Mouse (Mus musculus) ovary, postnatal 10 days (tissue): ENCODE results near the gene Cdk13.

Experiments
- DNase-seq: peaks from one replicate; pipeline ENCODE4 v3.0.0; 2022; ENCODE audit warnings: low spot score

The Cdk13 gene

DNA sequence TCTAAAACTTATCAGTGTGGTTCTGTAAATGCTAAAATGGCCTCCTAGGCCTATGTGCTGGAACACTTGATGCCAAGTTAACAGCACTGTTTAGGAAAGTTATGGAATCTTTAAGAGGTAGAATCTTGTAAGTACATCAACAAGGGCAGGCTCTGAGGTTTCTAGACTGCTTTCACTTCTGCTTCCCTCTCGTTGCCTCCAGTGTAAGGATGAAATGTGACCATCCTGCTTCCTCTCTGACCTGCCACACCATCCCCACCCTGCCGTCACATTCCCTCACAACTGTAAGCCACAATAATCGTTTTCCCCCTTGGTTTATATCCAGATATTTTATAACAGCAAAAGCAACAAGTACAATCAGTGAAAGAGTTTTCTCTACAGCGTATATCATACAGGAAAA is 49.9 kb downstream of the Cdk13 start:
- DNase-seq = no peak

DNA sequence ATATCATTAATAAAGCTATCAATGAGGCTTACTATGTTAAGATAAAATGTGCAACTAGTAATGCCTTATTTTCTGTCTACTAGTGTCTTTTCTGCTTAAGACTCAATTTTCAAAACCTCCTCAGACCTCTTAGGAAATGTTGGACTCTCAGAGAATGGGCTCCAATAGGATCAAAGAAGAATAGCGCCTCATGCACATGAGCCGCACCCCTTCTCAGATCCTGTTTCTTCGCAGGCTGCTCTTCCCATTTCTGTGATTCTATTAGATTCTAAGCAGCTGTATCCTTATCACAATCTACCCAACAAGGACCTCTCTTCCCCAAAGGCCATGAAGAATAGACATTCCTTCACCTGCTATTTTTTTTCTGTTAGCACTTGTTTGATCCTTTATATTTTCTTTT is 76.1 kb downstream of the Cdk13 start:
- DNase-seq = no peak

GRCm38 (mm10) chr13:17727922-17728321 is 77.0 kb downstream of the Cdk13 start:
- no peak for DNase-seq

GRCm38 (mm10) chr13:17717357-17717756 is 87.5 kb downstream of the Cdk13 start:
- no peak for DNase-seq

DNA sequence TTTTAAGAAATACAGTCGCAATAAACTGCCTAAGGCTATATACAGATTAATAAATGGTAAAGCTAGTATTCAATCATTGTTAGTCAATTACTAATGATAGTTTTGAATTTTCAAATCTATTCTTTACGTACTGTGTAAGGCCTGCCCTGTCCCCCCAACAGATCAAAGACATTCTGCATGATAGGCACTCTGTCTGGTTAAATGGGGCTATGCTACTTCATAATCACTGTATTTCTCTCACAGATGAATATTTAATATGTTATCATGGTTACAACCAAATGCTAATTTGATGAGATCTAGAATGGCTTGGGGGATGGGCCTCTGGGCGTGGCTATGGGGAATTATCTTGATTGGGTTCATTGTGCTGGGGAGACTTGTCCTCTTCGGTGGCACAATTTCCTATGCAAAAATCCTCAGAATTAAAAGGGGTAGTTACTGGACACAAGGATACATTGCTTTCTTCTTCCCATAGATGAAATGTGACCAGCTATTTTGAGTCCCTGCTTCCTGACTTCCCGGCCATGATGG is 96.0 kb downstream of the Cdk13 start:
- DNase-seq = no peak

GRCm38 (mm10) chr13:17705188-17705826 is 99.6 kb downstream of the Cdk13 start:
- no peak for DNase-seq

GRCm38 (mm10) chr13:17702311-17702710 is 102.6 kb downstream of the Cdk13 start:
- no peak for DNase-seq

DNA sequence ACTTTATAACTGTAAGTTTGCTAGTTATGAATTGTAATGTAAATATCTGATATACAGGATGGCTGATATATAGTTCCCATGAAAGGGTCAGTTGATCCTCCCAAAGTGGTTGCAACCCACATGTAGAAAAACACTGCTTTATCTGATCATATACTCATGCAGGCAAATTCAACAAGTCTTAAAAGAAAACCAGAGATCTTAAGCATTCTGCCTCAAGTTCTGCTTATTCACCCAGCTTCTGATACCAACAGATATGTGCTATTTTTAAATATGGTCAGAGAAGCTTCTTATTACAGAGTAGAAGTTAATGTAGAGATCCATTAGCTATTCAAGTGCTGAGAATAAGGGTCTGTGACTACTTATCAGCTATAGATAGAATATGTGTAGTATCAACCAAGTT is 103.6 kb downstream of the Cdk13 start:
- DNase-seq = no peak

DNA sequence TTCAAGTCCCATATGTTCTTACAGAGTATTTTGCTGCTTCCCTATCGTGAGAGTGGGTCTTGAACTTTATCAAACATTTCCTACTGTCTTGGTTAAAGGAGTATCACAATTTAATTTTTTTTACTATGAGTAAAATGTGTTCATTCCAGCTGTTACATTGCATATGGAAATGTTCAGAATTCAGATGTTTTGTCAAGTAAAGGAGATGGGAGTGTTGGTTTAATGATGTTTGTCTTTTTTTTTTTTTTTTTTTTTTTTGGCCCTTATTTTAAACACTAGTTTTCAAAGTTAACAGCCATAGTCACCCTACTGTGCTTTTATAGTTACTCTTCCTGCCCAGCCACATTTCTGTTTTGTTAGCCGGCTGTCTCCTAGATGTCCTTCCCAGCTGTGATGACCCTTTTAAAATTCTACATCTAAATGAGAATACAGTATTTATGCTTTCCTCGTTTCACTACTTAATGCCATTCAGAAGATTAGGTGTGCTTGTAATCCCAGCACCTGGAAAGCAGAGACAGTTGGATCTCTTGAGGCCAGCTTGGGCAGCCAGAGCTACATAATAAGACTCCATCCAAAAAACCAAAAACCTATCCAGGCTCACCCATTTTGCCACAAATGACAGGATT is 104.7 kb downstream of the Cdk13 start:
- no peak for DNase-seq

DNA sequence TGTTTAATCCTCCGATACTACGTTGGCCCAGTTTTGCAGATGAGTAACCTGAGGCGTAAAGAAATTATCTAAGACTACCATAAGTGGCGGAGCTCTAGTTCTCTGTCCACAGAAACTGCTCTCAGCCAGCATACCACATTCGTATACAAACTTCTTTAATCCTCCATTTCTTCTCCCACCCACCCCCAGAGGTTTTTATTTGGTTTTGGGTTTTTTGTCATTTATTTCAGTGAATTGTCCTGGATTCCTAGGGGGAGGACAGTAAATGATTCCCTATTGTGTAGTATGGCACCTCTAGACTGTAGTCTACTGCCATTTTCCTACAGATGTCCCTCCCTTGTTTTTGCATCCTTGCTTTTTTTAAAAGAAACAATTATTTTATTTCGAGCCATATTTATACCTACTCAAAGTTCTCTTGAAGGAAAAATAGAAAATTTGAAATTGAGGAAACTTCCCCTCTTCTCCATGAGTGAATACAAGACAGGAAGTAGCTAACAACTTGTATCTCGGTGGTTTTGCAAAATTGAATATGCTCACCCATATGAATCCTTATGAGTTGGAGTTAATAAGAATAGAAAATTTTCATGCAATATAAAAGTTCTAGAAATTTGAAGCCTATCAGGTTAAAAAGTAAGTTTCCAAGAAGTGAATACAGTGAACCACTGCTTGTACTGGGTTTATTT is 108.9 kb downstream of the Cdk13 start:
- no peak for DNase-seq

DNA sequence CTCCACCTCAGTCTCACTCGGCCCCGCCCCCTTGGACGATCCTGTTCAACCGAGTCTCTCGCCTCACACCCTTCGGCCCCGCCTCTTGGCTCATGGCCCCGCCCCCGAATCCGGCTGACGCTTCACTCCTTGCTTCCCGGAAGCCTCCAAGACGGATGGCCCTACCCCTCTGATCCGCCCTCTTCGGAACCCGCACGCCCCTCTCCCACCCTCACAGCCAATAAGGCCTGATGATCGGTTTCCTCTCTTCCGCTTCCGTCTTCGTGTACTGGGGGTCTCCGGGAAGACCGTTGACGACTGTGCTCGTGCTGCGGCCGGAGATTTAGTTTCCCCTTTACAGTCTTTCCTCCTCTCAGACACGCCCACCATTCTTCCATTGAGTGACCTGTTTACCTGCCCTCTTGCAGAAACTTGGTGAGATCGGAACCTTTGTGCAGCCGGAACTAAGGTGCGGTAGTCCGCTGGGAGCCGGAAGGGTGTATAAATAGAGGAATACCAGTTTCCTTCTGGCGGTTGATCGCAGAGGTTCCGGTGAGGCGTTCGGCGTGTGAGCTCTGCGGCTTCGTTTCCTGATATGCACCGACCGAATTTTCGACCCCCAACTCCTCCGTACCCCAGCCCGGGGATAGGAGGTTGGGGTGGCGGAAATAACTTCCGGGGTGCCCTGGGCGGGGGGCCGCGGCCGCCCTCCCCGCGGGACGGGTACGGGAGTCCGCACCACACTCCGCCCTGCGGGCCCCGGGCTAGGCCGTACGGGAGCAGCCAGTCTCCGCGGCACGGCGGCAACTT is 109.8 kb downstream of the Cdk13 start, which contains the start of the genes Mplkip and Sugct:
Gene Mplkip, plus strand, starts transcription at position 282 of the 789 bp plus-strand sequence.
Gene Sugct, minus strand, starts transcription at position 643 of the 789 bp plus-strand sequence.
- DNase-seq = peak; percentile 99

- DNase-seq = peak; percentile 50
These were observed 110.5 kb downstream of the Cdk13 start for GRCm38 (mm10) chr13:17694414-17694813.

- no peak for DNase-seq
These were observed 111.1 kb downstream of the Cdk13 start for GRCm38 (mm10) chr13:17693816-17694215.

- no peak for DNase-seq
These were observed 113.5 kb downstream of the Cdk13 start for GRCm38 (mm10) chr13:17691436-17691835.

DNA sequence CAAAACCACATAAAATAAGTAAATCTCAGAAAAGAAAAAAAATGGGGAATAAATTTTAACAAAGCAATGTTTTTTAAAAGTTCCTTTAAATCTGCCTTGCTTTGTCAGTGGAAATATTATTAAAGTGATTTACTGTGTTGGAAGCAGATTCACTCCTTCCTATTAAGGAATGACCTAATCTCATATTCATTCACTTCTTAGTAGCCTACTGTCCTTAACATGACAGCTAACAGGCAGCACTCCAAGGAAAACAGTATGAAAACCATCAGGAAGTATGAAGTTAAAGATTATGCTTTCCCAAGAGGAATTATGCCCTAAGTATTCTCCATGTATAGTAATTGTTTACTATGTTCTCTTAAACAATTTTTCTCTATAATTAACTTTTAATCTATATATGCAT is 114.2 kb downstream of the Cdk13 start:
- DNase-seq = no peak

- no peak for DNase-seq
These were observed 115.4 kb downstream of the Cdk13 start for GRCm38 (mm10) chr13:17689461-17689860.

DNA sequence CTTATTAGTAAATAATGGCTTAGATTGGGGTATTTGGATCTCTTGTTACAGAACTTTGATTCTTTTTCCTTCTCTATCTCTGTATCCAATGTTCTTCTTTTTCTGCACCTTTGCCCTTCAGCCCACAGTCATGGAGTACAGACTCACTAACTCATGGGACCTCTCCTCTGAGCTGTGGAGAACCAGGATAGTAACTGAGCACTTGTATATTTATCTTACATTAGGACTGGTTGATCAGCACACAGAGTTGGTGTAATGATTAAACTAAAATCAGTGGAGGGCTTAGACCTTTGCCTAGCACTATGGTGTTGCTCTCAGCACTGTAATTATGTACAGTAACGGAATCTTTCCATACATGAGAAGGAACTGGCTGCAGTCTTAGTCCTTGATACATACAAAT is 133.8 kb downstream of the Cdk13 start:
- no peak for DNase-seq

GRCm38 (mm10) chr13:17667380-17667779 is 137.5 kb downstream of the Cdk13 start:
- no peak for DNase-seq
